Mouse (Mus musculus): ENCODE measurements around the gene Glul. TPM values are rescaled to one million over a fixed set of nuclear protein-coding genes. Genes with fewer than 3 reads are reported as not detected.

Gene Glul
- total and polyA plus RNA-seq, 2 experiments from 2014 or later = 81.8 to 256 TPM

DNA sequence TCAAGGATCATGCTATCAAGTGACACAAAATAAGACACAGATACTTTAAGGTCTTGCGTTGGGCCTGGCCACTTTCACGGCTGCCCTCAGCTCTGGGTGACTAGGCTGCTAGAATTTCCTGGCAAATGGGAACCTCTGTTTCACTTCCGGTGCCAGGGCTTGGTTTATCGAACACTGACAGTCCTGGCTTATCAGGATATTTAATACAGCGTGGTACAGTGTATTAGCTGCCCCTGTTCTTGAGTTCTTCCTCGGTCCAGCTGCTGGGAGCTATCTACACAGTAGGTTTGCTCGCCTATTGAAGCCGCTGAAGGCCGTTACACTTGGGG is 10.2 kb downstream of the Glul start:
- TF ChIP-seq CTCF (IDR thresholded peaks at IDR 0.05; ENCODE audit: low read depth) (no peak), EP300 (IDR thresholded peaks at IDR 0.05; ENCODE audit: low read depth) (no peak)
- Histone ChIP-seq H3K4me1 (ENCODE audit: control insufficient read depth, insufficient read depth) (peaks cover 6% of the 10 kb centered on the region), H3K36me3 (replicated peaks; ENCODE audit: control insufficient read depth, insufficient read depth, low read length) (peaks cover 56% of the 10 kb centered on the region), H3K4me3 (ENCODE audit: low read depth, low read length) (no peak overlapping the region), H3K27me3 (ENCODE audit: control insufficient read depth, insufficient read depth, low read length) (no peaks in the 10 kb centered on the region), H3K4me2 (ENCODE audit: low read depth, low read length) (no peak overlapping the region), H3K9me3 (replicated peaks; ENCODE audit: control insufficient read depth, low read length) (no peaks in the 10 kb centered on the region), H3K27ac (ENCODE audit: low read depth) (no peak overlapping the region; the same call in 1 of the 2 replicates), H3K9ac (replicated peaks; ENCODE audit: low read depth, low read length) (no peak overlapping the region)
- DNase-seq (ENCODE audit: low spot score) = no peak
- no peak for ATAC-seq (ENCODE audit: insufficient read depth, low read depth)
- 79% methylated on average over 9 of the region's 9 CpGs for WGBS

DNA sequence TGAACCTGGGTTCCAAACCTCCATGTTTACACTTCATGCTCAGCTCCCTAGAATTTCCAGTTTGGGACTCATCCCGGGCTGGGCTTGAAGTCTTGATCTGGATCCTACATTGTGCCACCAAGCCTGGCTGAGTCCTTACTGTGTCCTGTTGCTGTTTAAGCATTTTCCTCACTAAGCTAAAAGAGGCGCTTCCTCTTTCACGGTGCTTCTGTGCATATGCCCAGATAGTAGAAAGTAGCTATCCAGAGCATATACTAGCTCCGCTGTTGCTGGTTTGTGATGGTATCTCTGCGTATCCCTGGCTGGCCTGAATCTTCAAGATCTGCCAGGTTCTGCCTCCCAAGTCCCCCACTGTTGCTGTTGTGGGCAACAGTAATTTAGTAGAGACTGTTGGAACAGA is 10.7 kb downstream of the Glul start:
- WGBS = 82% methylated on average over 5 of the region's 5 CpGs
- no peaks in the 10 kb centered on the region for H3K9me3 ChIP-seq (replicated peaks; ENCODE audit: control insufficient read depth, low read length)
- peaks cover 51% of the 10 kb centered on the region for H3K36me3 ChIP-seq (replicated peaks; ENCODE audit: control insufficient read depth, insufficient read depth, low read length)
- H3K9ac ChIP-seq (replicated peaks; ENCODE audit: low read depth, low read length) = no peak overlapping the region
- no peak overlapping the region for H3K4me2 ChIP-seq (ENCODE audit: low read depth, low read length)
- H3K27ac ChIP-seq (ENCODE audit: low read depth) = no peak overlapping the region
- H3K27me3 ChIP-seq (ENCODE audit: control insufficient read depth, insufficient read depth, low read length) = no peaks in the 10 kb centered on the region
- DNase-seq (ENCODE audit: low spot score) (no peak), ATAC-seq (ENCODE audit: insufficient read depth, low read depth) (no peak)
- no peak overlapping the region for H3K4me3 ChIP-seq (ENCODE audit: low read depth, low read length)
- H3K4me1 ChIP-seq (ENCODE audit: control insufficient read depth, insufficient read depth) = peaks cover 6% of the 10 kb centered on the region
- no peak for TF ChIP-seq CTCF (IDR thresholded peaks at IDR 0.05; ENCODE audit: low read depth)
- no peak for TF ChIP-seq EP300 (IDR thresholded peaks at IDR 0.05; ENCODE audit: low read depth)

DNA sequence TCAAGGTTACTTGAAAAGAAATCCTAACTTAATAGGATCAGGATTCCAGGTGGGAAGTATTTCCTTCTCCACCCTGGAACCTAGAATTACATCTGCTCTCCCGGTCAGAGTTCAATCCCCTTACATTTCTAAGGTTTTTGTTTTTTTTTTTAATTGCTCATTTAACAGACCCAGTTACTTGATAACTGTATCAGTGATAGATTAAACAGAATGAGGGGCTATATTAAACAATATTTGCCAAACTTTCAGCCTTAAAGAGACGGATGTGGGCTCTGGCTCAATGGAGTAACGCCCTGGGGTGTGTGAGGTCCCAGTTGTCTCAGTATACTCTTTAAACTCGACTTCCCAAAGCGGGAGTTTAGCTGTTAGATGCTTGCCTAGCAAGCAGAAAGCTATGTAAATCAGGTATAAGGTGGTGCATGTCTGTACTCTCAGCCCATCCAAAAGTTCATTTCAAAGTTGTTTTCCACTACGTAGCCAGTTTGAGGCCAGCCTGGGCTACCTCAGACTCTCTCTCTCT is 11.6 kb downstream of the Glul start:
- WGBS = 86% methylated on average over 6 of the region's 6 CpGs
- DNase-seq (ENCODE audit: low spot score) = no peak

DNA sequence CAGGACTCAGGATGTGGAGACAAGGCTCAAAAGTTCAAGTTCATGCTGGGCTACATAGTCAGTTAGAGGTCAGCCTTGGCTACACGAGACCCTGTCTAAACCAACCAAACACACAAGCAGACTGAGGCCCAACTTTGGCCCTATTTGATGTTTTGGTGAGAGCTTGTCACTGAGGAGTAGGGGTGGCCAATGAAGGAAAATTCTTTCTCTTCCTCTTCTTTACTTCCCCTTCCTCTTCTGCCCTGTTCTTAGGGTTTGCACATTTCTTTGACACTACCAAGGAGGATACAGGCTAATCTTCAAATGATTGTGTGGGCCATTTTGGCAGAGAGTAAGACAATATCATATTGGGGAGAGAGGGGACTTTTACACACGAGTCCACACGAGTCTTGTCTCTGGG is 14.1 kb downstream of the Glul start:
- Histone ChIP-seq H3K9me3 (replicated peaks; ENCODE audit: control insufficient read depth, low read length) (no peaks in the 10 kb centered on the region), H3K4me2 (ENCODE audit: low read depth, low read length) (no peak overlapping the region), H3K9ac (replicated peaks; ENCODE audit: low read depth, low read length) (no peak overlapping the region), H3K27me3 (ENCODE audit: control insufficient read depth, insufficient read depth, low read length) (no peaks in the 10 kb centered on the region), H3K27ac (ENCODE audit: low read depth) (no peak overlapping the region), H3K36me3 (replicated peaks; ENCODE audit: control insufficient read depth, insufficient read depth, low read length) (peaks cover 17% of the 10 kb centered on the region), H3K4me1 (ENCODE audit: control insufficient read depth, insufficient read depth) (peaks cover 6% of the 10 kb centered on the region), H3K4me3 (ENCODE audit: low read depth, low read length) (no peak overlapping the region)
- 37% methylated on average over 3 of the region's 3 CpGs for WGBS
- TF ChIP-seq CTCF (IDR thresholded peaks at IDR 0.05; ENCODE audit: low read depth) = no peak
- no peak for TF ChIP-seq EP300 (IDR thresholded peaks at IDR 0.05; ENCODE audit: low read depth)
- no peak for DNase-seq (ENCODE audit: low spot score)
- ATAC-seq (ENCODE audit: insufficient read depth, low read depth) = no peak

More for the DNA sequence above, 11.6 kb downstream of the Glul start:
- no peak for ATAC-seq (ENCODE audit: insufficient read depth, low read depth)
- Histone ChIP-seq H3K36me3 (replicated peaks; ENCODE audit: control insufficient read depth, insufficient read depth, low read length) (peaks cover 42% of the 10 kb centered on the region), H3K9me3 (replicated peaks; ENCODE audit: control insufficient read depth, low read length) (no peaks in the 10 kb centered on the region), H3K27ac (ENCODE audit: low read depth) (no peak overlapping the region), H3K9ac (replicated peaks; ENCODE audit: low read depth, low read length) (no peak overlapping the region), H3K4me2 (ENCODE audit: low read depth, low read length) (no peak overlapping the region), H3K4me1 (ENCODE audit: control insufficient read depth, insufficient read depth) (peaks cover 6% of the 10 kb centered on the region), H3K27me3 (ENCODE audit: control insufficient read depth, insufficient read depth, low read length) (no peaks in the 10 kb centered on the region), H3K4me3 (ENCODE audit: low read depth, low read length) (no peak overlapping the region)
- TF ChIP-seq CTCF (IDR thresholded peaks at IDR 0.05; ENCODE audit: low read depth) = no peak
- no peak for TF ChIP-seq EP300 (IDR thresholded peaks at IDR 0.05; ENCODE audit: low read depth)

DNA sequence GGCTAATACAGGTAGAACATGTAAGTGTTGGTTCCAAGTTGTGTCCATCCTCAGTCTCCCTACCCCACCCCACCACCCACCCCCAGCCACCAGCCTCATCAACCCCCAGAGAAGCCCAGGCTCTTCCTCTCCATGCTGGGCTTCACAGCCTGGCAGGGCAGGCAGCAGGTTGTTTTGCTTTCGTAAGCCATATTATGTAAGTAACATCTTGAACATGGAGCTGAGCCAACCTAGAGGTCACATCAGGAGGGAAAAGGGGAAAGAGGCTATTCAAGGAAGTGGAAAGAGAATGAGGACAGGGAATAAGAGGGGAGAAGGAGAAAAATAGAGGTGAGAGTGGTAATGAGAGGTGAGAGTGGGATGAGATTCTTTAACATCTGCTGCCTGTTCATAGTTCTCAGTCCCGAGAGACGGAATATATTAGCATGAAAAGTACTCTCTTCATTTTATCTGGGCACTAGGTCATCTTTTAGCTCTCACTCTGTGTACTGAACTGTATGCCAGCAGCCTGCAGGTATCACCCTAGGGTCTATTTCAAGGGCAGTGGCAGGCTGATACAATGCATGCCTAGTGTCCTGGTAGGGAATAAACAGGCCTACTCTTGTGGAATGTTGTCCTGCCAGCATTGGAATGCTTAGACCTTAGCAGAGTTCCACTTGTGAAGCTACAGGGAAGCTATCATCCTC is 18.9 kb downstream of the Glul start:
- ATAC-seq (ENCODE audit: insufficient read depth, low read depth) (peak; percentile 67), DNase-seq (ENCODE audit: low spot score) (peak; percentile 65)
- no peak overlapping the region for H3K4me2 ChIP-seq (ENCODE audit: low read depth, low read length)
- H3K4me1 ChIP-seq (ENCODE audit: control insufficient read depth, insufficient read depth) = peaks cover 16% of the 10 kb centered on the region
- 25% methylated on average over 3 of the region's 3 CpGs for WGBS
- H3K9ac ChIP-seq (replicated peaks; ENCODE audit: low read depth, low read length) = no peak overlapping the region
- no peaks in the 10 kb centered on the region for H3K27me3 ChIP-seq (ENCODE audit: control insufficient read depth, insufficient read depth, low read length)
- H3K27ac ChIP-seq (ENCODE audit: low read depth) = peak overlapping the region; percentile 81
- H3K9me3 ChIP-seq (replicated peaks; ENCODE audit: control insufficient read depth, low read length) = no peaks in the 10 kb centered on the region
- TF ChIP-seq EP300 (IDR thresholded peaks at IDR 0.05; ENCODE audit: low read depth) = peak; percentile 49; the same call in 1 of the 2 replicates
- no peak for TF ChIP-seq CTCF (IDR thresholded peaks at IDR 0.05; ENCODE audit: low read depth)
- no peaks in the 10 kb centered on the region for H3K36me3 ChIP-seq (replicated peaks; ENCODE audit: control insufficient read depth, insufficient read depth, low read length)
- H3K4me3 ChIP-seq (ENCODE audit: low read depth, low read length) = no peak overlapping the region

DNA sequence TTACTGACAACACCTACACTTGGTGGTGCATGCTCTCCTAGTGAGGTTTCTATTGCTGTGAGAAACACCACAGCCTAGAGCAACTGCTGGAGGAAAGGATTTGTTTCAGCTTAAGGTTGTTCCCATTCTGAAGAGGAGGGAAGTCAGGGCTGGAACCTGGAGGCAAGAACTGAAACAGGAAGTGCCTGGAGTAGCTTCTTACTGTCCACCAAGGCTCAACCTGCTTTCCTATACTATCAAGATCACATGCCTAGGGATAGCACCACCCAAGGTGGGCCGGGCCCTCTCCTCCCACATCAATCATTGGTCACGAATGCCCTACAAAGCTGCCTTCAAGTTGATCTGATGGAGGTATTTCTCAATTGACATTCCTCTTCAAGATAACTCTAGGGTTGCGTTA is 21.9 kb downstream of the Glul start:
- no peak overlapping the region for H3K4me2 ChIP-seq (ENCODE audit: low read depth, low read length)
- 89% methylated on average over 3 of the region's 3 CpGs for WGBS
- H3K9me3 ChIP-seq (replicated peaks; ENCODE audit: control insufficient read depth, low read length) = no peaks in the 10 kb centered on the region
- no peaks in the 10 kb centered on the region for H3K27me3 ChIP-seq (ENCODE audit: control insufficient read depth, insufficient read depth, low read length)
- TF ChIP-seq CTCF (IDR thresholded peaks at IDR 0.05; ENCODE audit: low read depth) = no peak
- TF ChIP-seq EP300 (IDR thresholded peaks at IDR 0.05; ENCODE audit: low read depth) = no peak
- peaks cover 10% of the 10 kb centered on the region; the same call in 1 of the 2 replicates for H3K4me1 ChIP-seq (ENCODE audit: control insufficient read depth, insufficient read depth)
- no peaks in the 10 kb centered on the region for H3K36me3 ChIP-seq (replicated peaks; ENCODE audit: control insufficient read depth, insufficient read depth, low read length)
- H3K27ac ChIP-seq (ENCODE audit: low read depth) = no peak overlapping the region
- no peak overlapping the region for H3K4me3 ChIP-seq (ENCODE audit: low read depth, low read length)
- ATAC-seq (ENCODE audit: insufficient read depth, low read depth) = no peak
- DNase-seq (ENCODE audit: low spot score) = no peak
- H3K9ac ChIP-seq (replicated peaks; ENCODE audit: low read depth, low read length) = no peak overlapping the region
